Mouse (Mus musculus) lung, embryonic 16.5 days (tissue): ENCODE data around the gene Rrp8. TPM values are rescaled to one million over a fixed set of nuclear protein-coding genes. Genes with fewer than 3 reads are reported as not detected.
A peak's percentile ranks its signal among the peaks of the same experiment; 100 is the strongest.
"Not testable (repeated sequence)": the region's sequence is repeated elsewhere in the genome, so short reads cannot be mapped to it uniquely, and the experiment has no call there.

Experiments used
- ATAC-seq: fragments of 200-750 bp; cut with Nextera tagmentation; 2 replicates; pipeline ENCODE4 v1.8.0; 2017; ENCODE audit warnings: low read depth, mild to moderate bottlenecking, moderate library complexity
- H3K27ac ChIP-seq: fragments of 300-500 bp; sonication (generic); 2 replicates; pipeline ENCODE4 v1.5.1; 2014; ENCODE audit warnings: mild to moderate bottlenecking, control low read depth, low read length
- H3K27me3 ChIP-seq: fragments of 300-500 bp; sonication (generic); 2 replicates; pipeline ENCODE4 v1.6.1; 2014; ENCODE audit warnings: low read depth, low read length, mixed read lengths; ENCODE audit not compliant: control insufficient read depth, insufficient read depth
- H3K36me3 ChIP-seq: fragments of 300-500 bp; sonication (generic); 2 replicates; pipeline ENCODE4 v1.6.1; 2014; ENCODE audit warnings: low read length; ENCODE audit not compliant: control insufficient read depth, insufficient read depth
- H3K4me1 ChIP-seq: fragments of 300-500 bp; sonication (generic); replicated peaks from 2 replicates; pipeline ENCODE4 v1.6.1; 2014; ENCODE audit warnings: low read length, mixed read lengths; ENCODE audit not compliant: control insufficient read depth, insufficient read depth
- H3K4me2 ChIP-seq: fragments of 300-500 bp; sonication (generic); 2 replicates; pipeline ENCODE4 v1.6.1; 2014; ENCODE audit warnings: low read depth, low read length, control low read depth
- H3K4me3 ChIP-seq: fragments of 300-500 bp; sonication (generic); 2 replicates; pipeline ENCODE4 v1.5.1; 2014; ENCODE audit warnings: mild to moderate bottlenecking, low read length, control low read depth
- H3K9ac ChIP-seq: fragments of 300-500 bp; sonication (generic); 2 replicates; pipeline ENCODE4 v1.6.1; 2014; ENCODE audit warnings: low read length, control low read depth
- H3K9me3 ChIP-seq: fragments of 300-500 bp; sonication (generic); 2 replicates; pipeline ENCODE4 v1.6.1; 2016; ENCODE audit warnings: low read length; ENCODE audit not compliant: control insufficient read depth
- WGBS: fragments of 180-500 bp; shearing (Covaris S2); extraction: QIAGEN DNeasy Blood & Tissue Kit; methylation state at CpG from one replicate; pipeline ENCODE4 v1.1.7; 2014; 5-methylcytosine and 5-hydroxymethylcytosine counted together
- polyA plus RNA-seq: library from polyadenylated mRNA; unstranded; fragments of >200 nt; fragmentation: Nextera tagmentation; extraction: Ambion mirVana; gene quantifications from 2 replicates; pipeline ENCODE4 v1.2.1, GENCODE M21; 2015

Gene Rrp8
- polyA plus RNA-seq, 1 experiment from 2014 or later, result 41.7 TPM

- ATAC-seq, result no peak
- no peak overlapping the region for H3K4me2 ChIP-seq
- peaks cover 31% of the 10 kb centered on the region for H3K4me1 ChIP-seq
- no peaks in the 10 kb centered on the region for H3K27me3 ChIP-seq
- no peaks in the 10 kb centered on the region for H3K9me3 ChIP-seq
- H3K36me3 ChIP-seq, result peaks cover 21% of the 10 kb centered on the region; the same call in 1 of the 2 replicates
- H3K27ac ChIP-seq, result no peak overlapping the region; the same call in 1 of the 2 replicates
- no peak overlapping the region; the same call in 1 of the 2 replicates for H3K9ac ChIP-seq
- no peak overlapping the region for H3K4me3 ChIP-seq
- 82% methylated on average over 13 of the region's 13 CpGs for WGBS
Measured at GRCm38 (mm10) chr7:105740089-105740795, 3.1 kb upstream of the Rrp8 start.

- Histone ChIP-seq H3K36me3 (peaks cover 27% of the 10 kb centered on the region), H3K4me1 (peaks cover 38% of the 10 kb centered on the region), H3K9me3 (no peaks in the 10 kb centered on the region), H3K27ac (peak overlapping the region; percentile 98), H3K4me2 (peak overlapping the region; percentile 78), H3K9ac (peak overlapping the region; percentile 62), H3K27me3 (no peaks in the 10 kb centered on the region), H3K4me3 (peak overlapping the region; percentile 41)
- peak; percentile 81 for ATAC-seq
- WGBS, result 13% methylated on average over 3 of the region's 3 CpGs
Measured at GRCm38 (mm10) chr7:105738948-105739347, 1.8 kb upstream of the Rrp8 start.

- Histone ChIP-seq H3K4me3 (peak overlapping the region; percentile 41), H3K27ac (peak overlapping the region; percentile 98), H3K36me3 (peaks cover 34% of the 10 kb centered on the region), H3K4me1 (peaks cover 35% of the 10 kb centered on the region), H3K4me2 (peak overlapping the region; percentile 78), H3K9me3 (no peaks in the 10 kb centered on the region), H3K27me3 (no peaks in the 10 kb centered on the region), H3K9ac (peak overlapping the region; percentile 62)
- 63% methylated on average over 2 of the region's 2 CpGs for WGBS
- ATAC-seq, result no peak
Measured at GRCm38 (mm10) chr7:105738286-105738685, 1.1 kb upstream of the Rrp8 start.

- H3K9ac ChIP-seq, result peak overlapping the region; percentile 94
- 18% methylated on average over 3 of the region's 3 CpGs for WGBS
- peak overlapping the region; percentile 91 for H3K4me3 ChIP-seq
- peak overlapping the region; percentile 78 for H3K4me2 ChIP-seq
- H3K4me1 ChIP-seq, result peaks cover 30% of the 10 kb centered on the region
- H3K27me3 ChIP-seq, result no peaks in the 10 kb centered on the region
- H3K36me3 ChIP-seq, result peaks cover 37% of the 10 kb centered on the region
- no peak for ATAC-seq
- H3K27ac ChIP-seq, result peak overlapping the region; percentile 95
- H3K9me3 ChIP-seq, result no peaks in the 10 kb centered on the region
Measured at GRCm38 (mm10) chr7:105737648-105738047, 463 bp upstream of the Rrp8 start.

- Histone ChIP-seq H3K4me3 (peak within 1 kb of the TSS; percentile 91), H3K4me2 (peak within 1 kb of the TSS; percentile 78), H3K27me3 (no peaks in the 10 kb centered on the region), H3K4me1 (peaks cover 30% of the 10 kb centered on the region), H3K9ac (peak within 1 kb of the TSS; percentile 94), H3K9me3 (no peaks in the 10 kb centered on the region), H3K36me3 (peaks cover 32% of the 10 kb centered on the region), H3K27ac (peak within 1 kb of the TSS; percentile 95)
- WGBS, result under 1% methylated on average over 48 of the region's 62 CpGs
- peak; percentile 96 for ATAC-seq
Measured at GRCm38 (mm10) chr7:105736264-105736901, 802 bp downstream of the Rrp8 start, which contains the start of gene Ilk. TSS of gene Ilk (plus strand) at chr7:105736592.

GRCm38 (mm10) chr7:105735464-105735863 is 1.7 kb downstream of the Rrp8 start:
- H3K9me3 ChIP-seq, H3K27me3 ChIP-seq, ATAC-seq: not testable (repeated sequence)
- Histone ChIP-seq H3K4me1 (peaks cover 30% of the 10 kb centered on the region), H3K4me3 (peak overlapping the region; percentile 91), H3K27ac (peak overlapping the region; percentile 95), H3K4me2 (peak overlapping the region; percentile 68), H3K9ac (peak overlapping the region; percentile 94), H3K36me3 (peaks cover 30% of the 10 kb centered on the region)
- WGBS, result 42% methylated on average over 3 of the region's 4 CpGs

GRCm38 (mm10) chr7:105734826-105735225 is 2.4 kb downstream of the Rrp8 start:
- peaks cover 27% of the 10 kb centered on the region for H3K36me3 ChIP-seq
- H3K4me2 ChIP-seq, result peak overlapping the region; percentile 68; the same call in 1 of the 2 replicates

GRCm38 (mm10) chr7:105733836-105734235 is 3.3 kb downstream of the Rrp8 start:
- H3K4me1 ChIP-seq, result peaks cover 23% of the 10 kb centered on the region
- peaks cover 31% of the 10 kb centered on the region for H3K36me3 ChIP-seq
- no peaks in the 10 kb centered on the region for H3K9me3 ChIP-seq
- no peaks in the 10 kb centered on the region for H3K27me3 ChIP-seq
- WGBS, result 93% methylated on average over 11 of the region's 11 CpGs
- ATAC-seq, result no peak
- H3K4me2 ChIP-seq, result no peak overlapping the region
- no peak overlapping the region for H3K4me3 ChIP-seq
- no peak overlapping the region for H3K9ac ChIP-seq
- no peak overlapping the region for H3K27ac ChIP-seq

More at GRCm38 (mm10) chr7:105734826-105735225, 2.4 kb downstream of the Rrp8 start:
- Histone ChIP-seq H3K27ac (no peak overlapping the region), H3K4me1 (peaks cover 30% of the 10 kb centered on the region), H3K9ac (peak overlapping the region; percentile 42; the same call in 1 of the 2 replicates), H3K4me3 (no peak overlapping the region), H3K9me3 (no peaks in the 10 kb centered on the region), H3K27me3 (no peaks in the 10 kb centered on the region)
- WGBS, result 78% methylated on average over 8 of the region's 8 CpGs
- ATAC-seq, result no peak

- H3K27me3 ChIP-seq, result no peaks in the 10 kb centered on the region
- H3K27ac ChIP-seq, result no peak overlapping the region
- no peak overlapping the region for H3K4me2 ChIP-seq
- no peak overlapping the region for H3K4me3 ChIP-seq
- H3K36me3 ChIP-seq, result peaks cover 24% of the 10 kb centered on the region
- ATAC-seq, result no peak
- 74% methylated on average over 6 of the region's 6 CpGs for WGBS
- H3K9ac ChIP-seq, result no peak overlapping the region; the same call in 1 of the 2 replicates
- H3K4me1 ChIP-seq, result no peaks in the 10 kb centered on the region
- H3K9me3 ChIP-seq, result no peaks in the 10 kb centered on the region
Measured at GRCm38 (mm10) chr7:105728701-105729428, 8.3 kb downstream of the Rrp8 start.
